Mouse (Mus musculus) forebrain, embryonic 13.5 days (tissue): Measurements from ENCODE around the gene Slc26a9. TPM values are rescaled to one million over a fixed set of nuclear protein-coding genes. Genes with fewer than 3 reads are reported as not detected.
A peak's percentile ranks its signal among the peaks of the same experiment; 100 is the strongest.

Experiments
- ATAC-seq: fragments of 200-750 bp; cut with Nextera tagmentation; 2 replicates; pipeline ENCODE4 v1.8.0; 2017
- H3K27ac ChIP-seq: fragments of 300-500 bp; sonication (generic); 2 replicates; pipeline ENCODE4 v1.5.1; 2015; ENCODE audit warnings: inconsistent platforms, mild to moderate bottlenecking, moderate library complexity
- H3K27me3 ChIP-seq: fragments of 300-500 bp; sonication (generic); 2 replicates; pipeline ENCODE4 v1.6.1; 2015; ENCODE audit warnings: mild to moderate bottlenecking, inconsistent platforms
- H3K36me3 ChIP-seq: fragments of 300-500 bp; sonication (generic); 2 replicates; pipeline ENCODE4 v1.6.1; 2015; ENCODE audit warnings: mild to moderate bottlenecking, inconsistent platforms; ENCODE audit not compliant: poor library complexity, severe bottlenecking
- H3K4me1 ChIP-seq: fragments of 300-500 bp; sonication (generic); 2 replicates; pipeline ENCODE4 v1.6.1; 2015; ENCODE audit warnings: inconsistent platforms
- H3K4me2 ChIP-seq: fragments of 300-500 bp; sonication (generic); 2 replicates; pipeline ENCODE4 v1.6.1; 2015; ENCODE audit warnings: inconsistent platforms, mild to moderate bottlenecking, moderate library complexity
- H3K4me3 ChIP-seq: fragments of 300-500 bp; sonication (generic); 2 replicates; pipeline ENCODE4 v1.5.1; 2015; ENCODE audit warnings: mild to moderate bottlenecking, inconsistent platforms
- H3K9ac ChIP-seq: fragments of 300-500 bp; sonication (generic); 2 replicates; pipeline ENCODE4 v1.6.1; 2015; ENCODE audit warnings: mild to moderate bottlenecking, inconsistent platforms
- H3K9me3 ChIP-seq: fragments of 300-500 bp; sonication (generic); replicated peaks from 2 replicates; pipeline ENCODE4 v1.6.1; 2016; ENCODE audit warnings: inconsistent platforms
- WGBS: fragments of 180-500 bp; shearing (Covaris S2); methylation state at CpG from one replicate; pipeline ENCODE4 v1.1.7; 2015; 5-methylcytosine and 5-hydroxymethylcytosine counted together
- polyA plus RNA-seq: library from polyadenylated mRNA; unstranded; fragments of >200 nt; fragmentation: Nextera tagmentation; extraction: Ambion mirVana; gene quantifications from 2 replicates; pipeline ENCODE4 v1.2.1, GENCODE M21; 2015

The Slc26a9 gene
- polyA plus RNA-seq, 1 experiment from 2014 or later, result 0.05 TPM

- H3K9ac ChIP-seq, result no peak overlapping the region
- no peak overlapping the region for H3K4me2 ChIP-seq
- no peak overlapping the region for H3K4me3 ChIP-seq
- 91% methylated on average over 9 of the region's 9 CpGs for WGBS
- H3K27ac ChIP-seq, result no peak overlapping the region
- H3K36me3 ChIP-seq, result no peaks in the 10 kb centered on the region
- ATAC-seq, result no peak
- no peaks in the 10 kb centered on the region for H3K9me3 ChIP-seq
- no peaks in the 10 kb centered on the region for H3K4me1 ChIP-seq
- no peaks in the 10 kb centered on the region for H3K27me3 ChIP-seq
These were observed 4.2 kb upstream of the Slc26a9 start for GRCm38 (mm10) chr1:131739481-131740160.

GRCm38 (mm10) chr1:131745391-131745790 lies 1.6 kb downstream of the Slc26a9 start:
- no peaks in the 10 kb centered on the region for H3K27me3 ChIP-seq
- ATAC-seq, result no peak
- H3K4me1 ChIP-seq, result no peaks in the 10 kb centered on the region
- WGBS, result 58% methylated on average over 5 of the region's 5 CpGs
- H3K4me3 ChIP-seq, result no peak overlapping the region
- H3K27ac ChIP-seq, result no peak overlapping the region
- H3K4me2 ChIP-seq, result no peak overlapping the region
- H3K9me3 ChIP-seq, result no peaks in the 10 kb centered on the region
- no peak overlapping the region for H3K9ac ChIP-seq
- no peaks in the 10 kb centered on the region for H3K36me3 ChIP-seq

- no peak for ATAC-seq
- Histone ChIP-seq H3K36me3 (no peaks in the 10 kb centered on the region), H3K27ac (no peak overlapping the region), H3K9ac (no peak overlapping the region), H3K9me3 (no peaks in the 10 kb centered on the region), H3K27me3 (no peaks in the 10 kb centered on the region), H3K4me2 (no peak overlapping the region), H3K4me1 (0 out of 2 replicates have a peak, but pooled peaks cover 12% of the 10 kb centered on the region), H3K4me3 (no peak overlapping the region)
- 43% methylated on average over 2 of the region's 2 CpGs for WGBS
These were observed 3.9 kb downstream of the Slc26a9 start for GRCm38 (mm10) chr1:131747761-131748160.

GRCm38 (mm10) chr1:131748636-131749035 lies 4.8 kb downstream of the Slc26a9 start:
- Histone ChIP-seq H3K4me2 (no peak overlapping the region), H3K4me3 (no peak overlapping the region), H3K9me3 (no peaks in the 10 kb centered on the region), H3K27me3 (no peaks in the 10 kb centered on the region), H3K9ac (no peak overlapping the region), H3K4me1 (0 out of 2 replicates have a peak, but pooled peaks cover 12% of the 10 kb centered on the region), H3K36me3 (no peaks in the 10 kb centered on the region), H3K27ac (no peak overlapping the region)
- no peak for ATAC-seq
- WGBS, result 82% methylated on average over 2 of the region's 2 CpGs

- Histone ChIP-seq H3K4me2 (no peak overlapping the region), H3K36me3 (no peaks in the 10 kb centered on the region), H3K4me1 (0 out of 2 replicates have a peak, but pooled peaks cover 12% of the 10 kb centered on the region), H3K4me3 (no peak overlapping the region), H3K9ac (no peak overlapping the region), H3K9me3 (no peaks in the 10 kb centered on the region), H3K27me3 (no peaks in the 10 kb centered on the region), H3K27ac (no peak overlapping the region)
- WGBS, result 78% methylated on average over 15 of the region's 15 CpGs
- ATAC-seq, result no peak
These were observed 6.1 kb downstream of the Slc26a9 start for GRCm38 (mm10) chr1:131749706-131750545.

GRCm38 (mm10) chr1:131751181-131751890 lies 7.5 kb downstream of the Slc26a9 start:
- Histone ChIP-seq H3K9me3 (no peaks in the 10 kb centered on the region), H3K36me3 (no peaks in the 10 kb centered on the region), H3K9ac (no peak overlapping the region), H3K4me1 (0 out of 2 replicates have a peak, but pooled peaks cover 12% of the 10 kb centered on the region), H3K27ac (peak overlapping the region; percentile 0; the same call in 1 of the 2 replicates), H3K4me3 (no peak overlapping the region), H3K27me3 (no peaks in the 10 kb centered on the region), H3K4me2 (no peak overlapping the region)
- 83% methylated on average over 3 of the region's 3 CpGs for WGBS
- ATAC-seq, result peak; percentile 41; the same call in 1 of the 2 replicates

GRCm38 (mm10) chr1:131751891-131752311 lies 8.1 kb downstream of the Slc26a9 start:
- Histone ChIP-seq H3K27me3 (no peaks in the 10 kb centered on the region), H3K4me3 (no peak overlapping the region), H3K4me2 (no peak overlapping the region), H3K4me1 (0 out of 2 replicates have a peak, but pooled peaks cover 12% of the 10 kb centered on the region), H3K9me3 (no peaks in the 10 kb centered on the region), H3K36me3 (no peaks in the 10 kb centered on the region), H3K27ac (peak overlapping the region; percentile 0; the same call in 1 of the 2 replicates), H3K9ac (no peak overlapping the region)
- peak; percentile 59; the same call in 1 of the 2 replicates for ATAC-seq
- 51% methylated on average over 10 of the region's 10 CpGs for WGBS

- 0 out of 2 replicates have a peak, but pooled peaks cover 17% of the 10 kb centered on the region for H3K4me1 ChIP-seq
- H3K4me3 ChIP-seq, result no peak overlapping the region
- no peak overlapping the region for H3K27ac ChIP-seq
- H3K9me3 ChIP-seq, result no peaks in the 10 kb centered on the region
- H3K9ac ChIP-seq, result no peak overlapping the region
- 74% methylated on average over 3 of the region's 3 CpGs for WGBS
- no peak for ATAC-seq
- no peak overlapping the region for H3K4me2 ChIP-seq
- no peaks in the 10 kb centered on the region for H3K27me3 ChIP-seq
- no peaks in the 10 kb centered on the region for H3K36me3 ChIP-seq
These were observed 10.5 kb downstream of the Slc26a9 start for GRCm38 (mm10) chr1:131754212-131754829.

- no peaks in the 10 kb centered on the region for H3K9me3 ChIP-seq
- H3K27me3 ChIP-seq, result no peaks in the 10 kb centered on the region
- H3K27ac ChIP-seq, result no peak overlapping the region
- H3K36me3 ChIP-seq, result no peaks in the 10 kb centered on the region
- ATAC-seq, result no peak
- H3K9ac ChIP-seq, result no peak overlapping the region
- 0 out of 2 replicates have a peak, but pooled peaks cover 17% of the 10 kb centered on the region for H3K4me1 ChIP-seq
- H3K4me3 ChIP-seq, result no peak overlapping the region
- WGBS, result 89% methylated on average over 4 of the region's 4 CpGs
- H3K4me2 ChIP-seq, result no peak overlapping the region
These were observed 11.1 kb downstream of the Slc26a9 start for GRCm38 (mm10) chr1:131754916-131755315.

- 83% methylated on average over 6 of the region's 6 CpGs for whole genome bisulfite sequencing
- Histone ChIP-seq H3K36me3 (no peaks in the 10 kb centered on the region), H3K27me3 (no peaks in the 10 kb centered on the region), H3K9me3 (no peaks in the 10 kb centered on the region), H3K27ac (no peak overlapping the region), H3K9ac (no peak overlapping the region), H3K4me2 (no peak overlapping the region), H3K4me3 (no peak overlapping the region), H3K4me1 (0 out of 2 replicates have a peak, but pooled peaks cover 10% of the 10 kb centered on the region)
- no peak for ATAC-seq
These were observed 13.4 kb downstream of the Slc26a9 start for GRCm38 (mm10) chr1:131757211-131757610.

- Histone ChIP-seq H3K9me3 (no peaks in the 10 kb centered on the region), H3K27ac (no peak overlapping the region), H3K4me1 (0 out of 2 replicates have a peak, but pooled peaks cover 5% of the 10 kb centered on the region), H3K4me2 (no peak overlapping the region), H3K9ac (no peak overlapping the region), H3K36me3 (no peaks in the 10 kb centered on the region), H3K4me3 (no peak overlapping the region), H3K27me3 (no peaks in the 10 kb centered on the region)
- WGBS, result 59% methylated on average over 7 of the region's 7 CpGs
- no peak for ATAC-seq
These were observed 15.0 kb downstream of the Slc26a9 start for GRCm38 (mm10) chr1:131758796-131759195.
